Mouse (Mus musculus) large intestine, adult 2 months (tissue): ENCODE measurements at regions not wholly inside any gene's neighbourhood (a gene's known extent, or its start where the extent isn't known, plus 50 kb on each side); places are given as distances from the start of the nearest gene placed in this dataset.

Experiments used
- DNase-seq: peaks from one replicate; pipeline ENCODE4 v3.0.0-alpha.2; 2012; ENCODE audit warnings: low read depth, low spot score
- WGBS: fragments of 180-500 bp; shearing (Covaris S2); methylation state at CpG from one replicate; pipeline ENCODE4 v1.1.7; 2018; 5-methylcytosine and 5-hydroxymethylcytosine counted together

GRCm38 (mm10) chrX:51913247-51913646, 59.3 kb downstream of the 1700080O16Rik start:
- DNase-seq, result peak; percentile 22
- WGBS, result 25% methylated on average over 4 of the region's 4 CpGs

- WGBS, result 67% methylated on average over 1 of the region's 1 CpGs
- DNase-seq, result no peak
These were observed 61.0 kb downstream of the 1700080O16Rik start for GRCm38 (mm10) chrX:51911566-51911965.

- 66% methylated on average over 1 of the region's 1 CpGs for WGBS
- no peak for DNase-seq
These were observed 62.0 kb downstream of the 1700080O16Rik start for GRCm38 (mm10) chrX:51910576-51910975.

GRCm38 (mm10) chrX:51898445-51898844, 74.1 kb downstream of the 1700080O16Rik start:
- 92% methylated on average over 4 of the region's 4 CpGs for WGBS
- no peak for DNase-seq

GRCm38 (mm10) chrX:51897059-51897458, 75.5 kb downstream of the 1700080O16Rik start:
- 50% methylated on average over 5 of the region's 5 CpGs for whole genome bisulfite sequencing
- no peak for DNase-seq

GRCm38 (mm10) chrX:51895646-51896190, 76.9 kb downstream of the 1700080O16Rik start:
- no peak for DNase-seq
- 79% methylated on average over 10 of the region's 10 CpGs for WGBS

- WGBS, result 42% methylated on average over 1 of the region's 1 CpGs
- DNase-seq, result no peak
These were observed 79.9 kb downstream of the 1700080O16Rik start for GRCm38 (mm10) chrX:51892716-51893115.

- WGBS, result 73% methylated on average over 5 of the region's 5 CpGs
These were observed 85.1 kb upstream of the Usp26 start for GRCm38 (mm10) chrX:51886129-51886528.

More at GRCm38 (mm10) chrX:51886129-51886528, 85.1 kb upstream of the Usp26 start:
- DNase-seq, result no peak
